Mouse (Mus musculus) left cerebral cortex, adult 9 months (tissue): Measurements from ENCODE around the gene Tbccd1.
A peak's percentile ranks its signal among the peaks of the same experiment; 100 is the strongest.

Experiments
- DNase-seq, 2 experiments: peaks; one replicate each; pipeline ENCODE4 v3.0.0; 2022; ENCODE audit warnings: low spot score in 2 of 2

The Tbccd1 gene

DNA sequence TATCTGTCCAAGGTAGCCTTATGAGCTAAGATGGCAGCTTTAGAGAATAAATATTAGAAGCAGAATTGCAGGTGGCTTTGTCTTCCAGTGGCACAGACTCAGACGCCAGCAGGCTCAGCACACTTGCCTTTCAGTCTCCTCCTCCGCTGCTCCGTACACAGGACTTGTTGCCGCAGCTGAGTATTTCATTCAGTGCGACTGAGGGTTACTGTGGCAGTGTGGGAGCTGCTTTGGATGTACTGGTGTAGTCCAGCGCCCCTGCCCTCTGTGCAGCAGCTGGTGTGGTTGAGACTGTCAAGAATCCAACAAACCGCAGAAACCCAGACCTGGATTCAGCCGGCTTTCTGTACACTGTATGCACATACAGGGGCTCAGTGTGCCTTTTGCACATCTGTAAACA is 14.9 kb upstream of the Tbccd1 start:
- DNase-seq, result no peak

DNA sequence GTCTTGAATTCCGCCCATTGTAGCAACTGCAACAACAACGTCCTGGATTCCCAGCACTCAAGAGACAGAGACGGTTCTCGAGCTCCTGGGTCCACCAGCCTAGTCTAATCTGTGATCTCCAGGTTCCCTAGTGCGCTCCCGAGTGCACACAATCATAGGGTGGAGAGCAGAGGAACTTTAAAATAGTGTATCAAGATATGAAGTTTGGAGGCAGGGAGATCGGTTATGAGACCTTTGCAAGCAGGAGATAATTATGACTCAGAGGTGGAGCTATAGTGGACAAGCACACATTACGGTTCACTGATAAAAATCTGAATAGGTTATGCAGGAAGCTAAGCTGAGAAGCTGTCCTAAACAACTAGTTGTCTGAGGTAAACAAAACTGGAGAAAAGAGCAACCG is 696 bp downstream of the Tbccd1 start:
- DNase-seq, result no peak

DNA sequence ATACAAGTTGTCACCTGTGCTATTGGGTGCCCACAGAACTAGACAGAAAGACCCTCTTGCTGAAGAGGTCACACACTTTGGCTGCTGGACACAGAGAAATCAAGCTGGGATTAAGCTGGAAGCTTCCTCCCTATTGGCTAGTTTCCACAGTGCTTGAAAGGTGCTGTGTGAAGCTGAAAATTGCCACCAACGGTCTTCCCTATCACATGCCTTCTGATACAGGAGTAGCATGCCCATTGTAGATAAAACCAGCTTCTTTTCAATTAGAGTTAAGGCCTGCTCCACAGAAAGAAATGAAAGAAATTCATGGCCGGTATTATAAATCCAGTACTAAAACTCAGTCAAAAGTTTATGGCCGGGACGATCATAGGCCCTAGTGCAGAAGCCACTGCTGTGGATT is 4.8 kb downstream of the Tbccd1 start:
- no peak for DNase-seq

DNA sequence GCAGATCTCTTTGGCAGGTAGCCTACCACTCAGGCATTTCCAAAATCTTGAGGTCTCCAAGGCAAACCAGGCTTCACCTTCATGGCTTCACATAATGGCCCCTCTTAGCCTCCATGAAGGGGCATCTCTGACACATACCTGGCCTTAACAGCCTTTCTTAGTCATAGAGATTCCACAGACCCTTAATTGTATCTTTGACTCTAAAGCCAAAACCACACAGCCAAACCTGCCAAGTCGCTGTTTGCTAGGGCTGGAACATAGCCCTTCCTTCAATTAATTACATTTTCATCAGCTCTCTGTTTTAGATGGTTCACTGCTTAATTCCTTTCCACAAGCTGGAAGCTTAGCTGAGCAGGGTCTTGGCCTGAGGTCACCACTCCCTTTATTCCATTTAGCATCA is 9.1 kb downstream of the Tbccd1 start:
- no peak for DNase-seq

DNA sequence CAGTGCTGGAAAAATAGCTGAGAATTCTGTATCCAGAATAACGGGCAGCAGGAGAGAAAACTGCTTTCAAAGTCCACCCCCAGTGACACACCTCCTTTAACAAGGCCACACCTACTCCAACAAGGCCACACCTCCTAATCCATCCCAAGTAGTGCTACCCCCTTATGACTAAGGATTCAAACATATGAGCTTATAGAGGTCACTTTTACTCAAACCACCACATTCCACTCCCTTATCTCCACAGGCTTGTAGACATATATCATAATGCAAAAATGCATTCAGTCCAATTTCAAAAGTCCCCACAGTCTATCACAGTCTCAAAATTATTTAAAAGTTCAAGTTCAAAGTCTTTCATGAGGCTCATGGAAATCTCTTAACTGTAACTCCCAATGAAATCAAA is 9.8 kb downstream of the Tbccd1 start:
- no peak for DNase-seq

GRCm38 (mm10) chr16:22845481-22845880 is 12.0 kb downstream of the Tbccd1 start:
- no peak for DNase-seq

DNA sequence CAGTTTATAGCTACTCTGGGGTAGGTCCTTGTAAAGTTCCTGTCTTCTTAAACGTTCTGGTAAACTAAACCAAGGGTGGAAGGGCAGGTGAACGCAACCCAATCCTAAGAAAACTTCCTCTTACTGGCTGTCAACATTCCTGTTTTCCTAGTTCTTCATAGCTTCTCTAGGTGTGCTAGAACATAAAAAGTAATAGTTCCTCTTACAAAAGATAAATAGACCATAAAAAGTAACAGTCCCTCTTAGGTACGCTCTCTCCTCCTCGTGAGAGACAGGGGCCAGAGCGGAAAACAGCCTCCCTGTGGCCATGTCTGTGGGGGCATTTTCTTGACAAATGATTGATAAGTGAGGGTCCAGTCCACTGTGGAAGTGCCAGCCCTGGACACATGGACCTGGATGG is 12.6 kb downstream of the Tbccd1 start:
- DNase-seq, result no peak

DNA sequence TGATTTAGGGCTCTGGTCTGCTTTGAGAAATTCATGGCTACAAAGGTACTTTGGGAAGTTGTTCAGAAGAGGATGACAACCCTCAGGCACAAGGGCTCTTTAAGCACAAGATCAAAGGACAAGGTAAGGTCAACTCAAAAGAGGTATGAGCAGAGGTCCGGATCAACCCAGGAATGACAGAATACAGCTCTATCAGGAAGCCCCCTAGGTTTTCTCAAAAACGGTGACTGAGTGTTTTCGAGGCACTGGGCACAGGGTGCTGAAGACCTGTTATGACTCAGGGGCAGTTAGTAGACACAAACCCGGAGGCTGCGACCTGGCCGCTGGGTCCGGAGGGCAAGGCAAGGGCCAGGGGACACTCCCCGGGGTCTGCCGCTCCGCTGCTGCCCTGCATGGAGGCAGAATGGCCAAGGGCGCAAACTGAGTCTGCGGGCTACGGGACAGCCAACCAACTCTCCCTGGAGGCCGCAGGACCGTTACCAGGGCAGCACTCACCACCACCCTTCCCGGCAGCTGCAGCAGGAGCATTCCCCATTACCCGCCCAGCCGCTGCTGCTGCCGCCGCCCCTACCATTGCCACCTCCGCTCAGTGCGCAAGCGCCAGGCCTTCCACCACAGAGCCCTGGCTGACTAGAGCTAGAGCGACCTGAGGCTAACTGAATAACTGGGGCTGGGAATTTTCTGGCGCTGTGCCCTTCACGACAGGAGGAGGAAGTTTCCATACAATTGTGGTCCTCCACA is 13.2 kb downstream of the Tbccd1 start:
- DNase-seq, result peak; percentile 33 to 70

- no peak for DNase-seq
Measured at GRCm38 (mm10) chr16:22842871-22843270, 14.6 kb downstream of the Tbccd1 start.

GRCm38 (mm10) chr16:22839146-22839857 is 18.2 kb downstream of the Tbccd1 start:
- DNase-seq, result no peak

GRCm38 (mm10) chr16:22832932-22833525 is 24.4 kb downstream of the Tbccd1 start:
- no peak for DNase-seq

DNA sequence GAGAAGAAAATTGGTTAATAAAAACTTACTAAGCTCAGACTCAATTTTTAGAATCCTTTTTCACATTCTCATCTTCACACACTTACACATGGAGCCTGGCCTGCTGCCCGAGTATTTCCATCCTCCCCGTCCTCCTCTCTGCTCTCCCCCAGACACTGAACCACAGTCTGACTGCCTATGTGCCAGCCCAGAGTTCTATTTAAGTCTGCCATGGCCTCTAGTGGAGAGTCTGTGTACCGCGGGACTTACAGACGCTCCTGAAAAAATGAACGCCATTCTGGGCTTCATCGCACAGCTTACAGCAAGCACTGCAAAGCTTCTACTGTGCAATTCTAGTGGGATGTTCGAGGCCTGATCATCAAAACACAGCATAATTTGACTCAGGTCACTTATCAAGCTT is 36.7 kb downstream of the Tbccd1 start:
- peak in 1 of 2 experiments; percentile 62 for DNase-seq

DNA sequence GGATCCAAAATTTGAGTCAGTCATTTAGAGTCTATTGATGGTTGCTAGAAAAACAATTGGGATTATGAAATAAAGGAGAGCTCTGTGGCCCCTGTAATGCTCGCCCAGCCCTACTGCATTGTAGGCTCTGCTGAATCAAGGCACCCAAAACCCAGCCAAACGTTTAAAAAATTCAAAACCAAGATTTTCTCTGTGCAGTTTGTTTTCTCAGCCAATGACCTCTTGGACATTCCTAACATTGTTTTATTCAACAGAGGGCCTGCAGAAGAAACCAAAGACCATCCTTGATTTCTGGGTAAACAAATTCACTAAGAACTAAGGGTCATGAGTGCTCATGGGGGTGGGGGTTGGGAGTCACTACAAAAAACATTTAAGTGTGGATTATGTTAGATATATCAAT is 46.0 kb downstream of the Tbccd1 start, which contains the start of gene Crygs:
Crygs (minus strand) TSS at position 101 of the 400 bp plus-strand sequence.
- DNase-seq, result no peak

- peak in 1 of 2 experiments; percentile 64 for DNase-seq
Measured at GRCm38 (mm10) chr16:22807468-22808070, 49.9 kb downstream of the Tbccd1 start.

- DNase-seq, result no peak
Measured at GRCm38 (mm10) chr16:22802786-22803185, 54.7 kb downstream of the Tbccd1 start.

DNA sequence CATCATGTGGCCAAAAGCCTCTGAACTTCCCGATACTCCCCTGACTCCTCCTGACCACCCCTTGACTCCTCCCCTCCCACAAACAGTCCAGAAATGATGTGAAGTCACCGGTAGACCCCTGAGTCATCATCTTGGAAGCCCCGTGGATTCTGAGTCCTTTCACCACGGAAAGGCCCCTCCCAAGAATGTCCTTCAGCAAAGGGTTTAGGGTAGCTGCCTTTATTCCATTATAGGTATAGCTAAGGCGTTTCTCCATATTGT is 56.7 kb downstream of the Tbccd1 start:
- no peak for DNase-seq

DNA sequence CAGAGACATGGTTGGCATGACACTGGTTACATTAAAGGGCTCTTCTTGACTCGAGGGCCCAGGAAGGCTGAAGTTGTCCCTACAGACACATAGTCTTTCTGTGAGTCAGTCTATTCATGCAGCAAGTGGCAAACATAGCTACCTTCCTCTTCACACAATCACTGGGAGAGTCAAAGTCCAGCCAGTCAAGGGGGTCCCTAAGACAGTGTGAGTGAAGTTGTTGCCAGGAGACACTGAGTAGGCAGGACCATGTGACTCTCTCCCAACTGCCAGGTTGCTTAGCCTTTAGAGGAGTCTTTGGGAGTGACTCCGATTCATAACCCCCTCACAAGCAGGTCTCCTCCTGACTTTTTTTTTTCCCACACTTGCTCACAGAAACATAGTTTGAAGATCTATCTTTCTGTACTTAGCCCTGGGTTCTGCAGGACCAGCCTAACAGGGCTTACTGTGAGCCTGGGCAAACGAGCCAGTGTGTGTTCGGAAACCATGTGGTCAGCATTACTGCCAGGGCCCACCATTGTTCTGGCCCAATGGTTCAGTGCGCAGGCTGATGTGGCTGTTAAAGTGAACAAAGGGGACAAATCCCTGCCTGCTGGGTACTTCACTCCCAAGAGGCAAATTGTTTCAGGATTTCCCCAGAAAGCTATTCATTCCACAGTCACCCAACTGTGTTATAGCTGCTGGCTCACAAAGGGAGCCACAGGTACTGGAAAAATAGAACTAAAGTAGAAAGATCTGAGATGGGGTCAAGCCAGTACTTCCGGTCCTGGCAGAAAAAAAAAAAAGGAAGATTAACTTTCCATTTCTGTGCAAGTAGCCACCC is 57.2 kb downstream of the Tbccd1 start:
- DNase-seq, result no peak

DNA sequence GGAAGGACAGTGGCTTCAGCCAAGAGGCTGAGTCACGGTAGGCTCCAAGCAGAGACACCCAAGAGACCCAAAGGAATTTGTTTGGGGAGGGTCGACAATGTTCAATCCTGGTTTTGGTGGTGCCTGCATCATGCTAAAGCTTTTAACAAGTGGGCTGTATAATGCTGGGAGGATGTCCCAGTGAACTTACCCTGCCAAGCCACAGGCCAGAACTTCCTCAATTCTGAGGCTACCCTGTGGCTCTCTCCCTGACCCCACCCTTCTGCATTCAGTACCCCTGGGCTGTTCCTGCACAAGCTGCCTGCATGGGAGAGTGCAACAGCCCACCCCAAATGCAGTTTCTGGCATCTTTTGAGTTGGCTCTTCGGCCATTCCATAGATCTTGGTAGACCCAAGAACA is 58.9 kb downstream of the Tbccd1 start:
- no peak for DNase-seq

GRCm38 (mm10) chr16:22797521-22797920 is 59.9 kb downstream of the Tbccd1 start:
- DNase-seq, result no peak

DNA sequence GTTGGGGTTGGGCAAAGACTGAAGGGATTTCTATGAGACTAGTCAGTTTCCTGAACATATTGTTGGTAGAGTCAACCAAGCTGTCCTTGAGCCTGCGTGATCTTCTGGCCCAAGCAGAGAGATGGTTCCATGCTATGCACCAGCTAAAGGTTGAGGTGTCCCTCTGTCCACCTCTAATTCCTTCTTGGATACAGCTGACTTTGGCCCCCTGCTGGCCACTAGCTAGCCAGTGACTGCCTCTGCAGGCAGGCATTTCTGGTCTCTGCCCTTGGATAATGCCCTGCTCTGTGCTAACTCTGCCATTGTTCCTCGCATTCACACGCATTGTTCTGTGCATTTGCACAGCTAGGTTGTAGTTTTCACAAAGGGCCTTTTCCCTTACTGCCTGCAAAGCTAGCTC is 62.0 kb downstream of the Tbccd1 start:
- DNase-seq, result no peak

DNA sequence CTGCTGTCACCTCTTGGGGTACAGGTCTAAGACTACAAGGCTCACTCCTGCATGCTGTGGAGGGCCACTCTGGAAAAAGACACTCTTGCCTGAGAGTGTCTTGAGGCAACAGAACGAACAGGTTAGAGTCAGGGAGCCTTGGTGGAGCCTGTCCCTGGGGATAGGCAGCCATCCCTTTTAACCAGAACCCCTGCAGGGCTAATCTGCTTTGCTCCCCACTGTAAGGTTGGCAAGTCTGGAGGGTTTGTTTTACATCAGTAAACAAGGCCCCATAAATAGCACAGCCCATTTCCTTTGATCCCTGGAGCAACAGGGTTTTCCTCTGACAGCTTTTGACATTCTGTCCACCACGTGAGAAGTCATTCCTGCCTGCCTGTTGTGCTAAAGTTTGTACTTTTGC is 66.2 kb downstream of the Tbccd1 start:
- no peak for DNase-seq

- DNase-seq, result peak; percentile 45 to 84
Measured at GRCm38 (mm10) chr16:22789908-22790367, 67.5 kb downstream of the Tbccd1 start.
